Mouse (Mus musculus): ENCODE measurements around the gene Olfr543. TPM values are rescaled to one million over a fixed set of nuclear protein-coding genes. Genes with fewer than 3 reads are reported as not detected.
A peak's percentile ranks its signal among the peaks of the same experiment; 100 is the strongest.

Gene Olfr543
- total RNA-seq, 1 experiment: 0.22 TPM

DNA sequence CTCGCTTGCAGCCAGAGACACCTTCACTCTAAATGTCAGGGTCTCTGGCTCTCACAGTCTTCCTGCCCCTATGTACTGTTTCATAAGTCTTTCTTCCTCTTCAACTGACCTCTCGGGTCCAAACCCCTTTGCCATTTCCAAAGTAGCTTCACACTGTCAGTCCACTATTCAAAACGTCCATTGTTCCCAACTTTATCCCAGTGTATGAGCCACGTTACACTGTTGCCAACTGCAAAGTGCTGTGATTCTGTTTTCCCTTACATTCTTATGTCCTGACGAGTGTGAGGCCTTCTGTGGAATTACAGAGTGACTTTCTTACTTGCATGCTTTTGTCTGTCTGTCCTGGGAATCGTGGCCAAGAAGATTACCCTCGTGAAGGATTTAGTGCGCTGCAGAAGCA is 13.9 kb downstream of the Olfr543 start:
- no peaks in the 10 kb centered on the region for H3K9me3 ChIP-seq (ENCODE audit: control insufficient read depth, insufficient read depth, low read depth, low read length)
- H3K9ac ChIP-seq (ENCODE audit: insufficient read depth, low read depth, low read length, poor library complexity, severe bottlenecking): no peak overlapping the region
- no peak overlapping the region for H3K27ac ChIP-seq (ENCODE audit: insufficient read depth, low read depth, low read length, poor library complexity, severe bottlenecking)
- no peak overlapping the region for H3K4me3 ChIP-seq (ENCODE audit: insufficient read depth in 1 of 2, low read depth in 1 of 2, low read length in 2 of 2, poor library complexity in 1 of 2, severe bottlenecking in 1 of 2)
- H3K36me3 ChIP-seq (ENCODE audit: control insufficient read depth, insufficient read depth, low read length, poor library complexity, severe bottlenecking): peaks cover 24% of the 10 kb centered on the region
- in situ Hi-C loops (cut with MboI; ENCODE audit: low sequenced_read_pairs in 2 of 2, unreplicated experiment in 2 of 2): loop anchor here in 1 of 2 experiments (25.0 kb wide), 1 partner anchor 330 kb away; no protein-coding TSS in a partner anchor
- peaks cover 2% of the 10 kb centered on the region in 2 experiments; a peak in 3 of 4 replicates for H3K4me1 ChIP-seq (ENCODE audit: control insufficient read depth in 2 of 2, insufficient read depth in 2 of 2, low read length in 2 of 2, poor library complexity in 1 of 2)
- no peak for TF ChIP-seq MAFK (IDR thresholded peaks at IDR 0.05; ENCODE audit: insufficient read depth, low read depth, low read length)
- TF ChIP-seq ZNF384 (IDR thresholded peaks at IDR 0.05; ENCODE audit: low read depth, low read length): no peak
- no peak for TF ChIP-seq CHD2 (IDR thresholded peaks at IDR 0.05; ENCODE audit: low read depth, low read length)
- TF ChIP-seq HCFC1 (IDR thresholded peaks at IDR 0.05; ENCODE audit: borderline replicate concordance, insufficient read depth, low read length): no peak
- TF ChIP-seq ZC3H11A (IDR thresholded peaks at IDR 0.05; ENCODE audit: borderline replicate concordance, low read depth, low read length): no peak
- no peak for DNase-seq (ENCODE audit: low read depth, low spot score)

DNA sequence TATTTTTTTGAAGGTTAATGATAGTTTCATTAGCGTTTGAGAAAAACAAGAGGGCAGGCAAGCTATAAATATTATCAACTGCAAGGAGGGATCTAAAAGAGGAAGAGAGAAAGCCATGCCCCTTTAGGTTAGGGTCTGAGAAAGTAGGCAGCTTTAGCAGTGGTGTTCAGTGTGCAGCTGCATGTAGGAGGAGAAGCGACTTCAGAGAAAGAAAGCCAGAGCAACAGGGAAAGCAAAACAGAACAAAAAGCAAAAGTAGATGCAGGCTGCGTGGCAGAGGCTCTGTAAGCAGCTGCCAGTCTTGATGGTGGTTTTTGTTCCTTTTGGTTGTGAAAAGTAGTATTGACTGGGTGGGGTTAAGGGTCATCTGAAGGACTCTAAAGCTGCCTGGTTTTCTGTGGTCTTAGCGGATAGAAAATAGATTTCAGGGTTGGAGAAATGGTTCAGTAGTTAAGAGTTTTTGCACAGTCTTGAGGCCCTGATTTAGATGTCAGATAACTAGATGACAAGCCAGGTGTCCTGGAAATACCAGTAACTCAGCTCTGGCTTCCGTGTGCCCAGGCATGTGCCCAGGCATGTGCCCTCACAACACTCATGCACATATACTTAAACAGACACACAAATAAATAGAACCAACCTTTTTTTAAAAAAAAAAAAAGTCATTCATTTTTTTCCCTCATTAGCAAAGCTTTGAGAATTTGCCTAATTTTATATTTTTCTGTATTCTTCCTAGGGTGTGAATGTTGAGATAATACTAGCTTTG is 22.7 kb downstream of the Olfr543 start:
- no peak for DNase-seq (ENCODE audit: low read depth, low spot score)
- peaks cover 0 to 3% of the 10 kb centered on the region in 2 experiments; a peak in 2 of 4 replicates for H3K4me1 ChIP-seq (ENCODE audit: control insufficient read depth in 2 of 2, insufficient read depth in 2 of 2, low read length in 2 of 2, poor library complexity in 1 of 2)
- peaks cover 33% of the 10 kb centered on the region for H3K36me3 ChIP-seq (ENCODE audit: control insufficient read depth, insufficient read depth, low read length, poor library complexity, severe bottlenecking)
- TF ChIP-seq ZC3H11A (IDR thresholded peaks at IDR 0.05; ENCODE audit: borderline replicate concordance, low read depth, low read length): no peak
- TF ChIP-seq ZNF384 (IDR thresholded peaks at IDR 0.05; ENCODE audit: low read depth, low read length): no peak
- TF ChIP-seq MAFK (IDR thresholded peaks at IDR 0.05; ENCODE audit: insufficient read depth, low read depth, low read length): no peak
- TF ChIP-seq CHD2 (IDR thresholded peaks at IDR 0.05; ENCODE audit: low read depth, low read length): no peak
- TF ChIP-seq HCFC1 (IDR thresholded peaks at IDR 0.05; ENCODE audit: borderline replicate concordance, insufficient read depth, low read length): no peak
- no peaks in the 10 kb centered on the region for H3K9me3 ChIP-seq (ENCODE audit: control insufficient read depth, insufficient read depth, low read depth, low read length)
- peak overlapping the region; percentile 55; the same call in 1 of the 2 replicates for H3K27ac ChIP-seq (ENCODE audit: insufficient read depth, low read depth, low read length, poor library complexity, severe bottlenecking)
- H3K9ac ChIP-seq (ENCODE audit: insufficient read depth, low read depth, low read length, poor library complexity, severe bottlenecking): no peak overlapping the region
- H3K4me3 ChIP-seq (ENCODE audit: insufficient read depth in 1 of 2, low read depth in 1 of 2, low read length in 2 of 2, poor library complexity in 1 of 2, severe bottlenecking in 1 of 2): no peak overlapping the region
- in situ Hi-C loops (cut with MboI; ENCODE audit: low sequenced_read_pairs in 2 of 2, unreplicated experiment in 2 of 2): loop anchor here (10.0 to 25.0 kb wide), 2 partner anchors 321 to 334 kb away; no protein-coding TSS in a partner anchor

GRCm38 (mm10) chr7:102446438-102446837 is 35.0 kb downstream of the Olfr543 start:
- Histone ChIP-seq H3K4me1 (ENCODE audit: control insufficient read depth in 2 of 2, insufficient read depth in 2 of 2, low read length in 2 of 2, poor library complexity in 1 of 2) (peaks cover 0 to 2% of the 10 kb centered on the region in 2 experiments; a peak in 1 of 4 replicates), H3K27ac (ENCODE audit: insufficient read depth, low read depth, low read length, poor library complexity, severe bottlenecking) (no peak overlapping the region), H3K4me3 (ENCODE audit: insufficient read depth in 1 of 2, low read depth in 1 of 2, low read length in 2 of 2, poor library complexity in 1 of 2, severe bottlenecking in 1 of 2) (no peak overlapping the region), H3K36me3 (ENCODE audit: control insufficient read depth, insufficient read depth, low read length, poor library complexity, severe bottlenecking) (peaks cover 24% of the 10 kb centered on the region), H3K9me3 (ENCODE audit: control insufficient read depth, insufficient read depth, low read depth, low read length) (no peaks in the 10 kb centered on the region), H3K9ac (ENCODE audit: insufficient read depth, low read depth, low read length, poor library complexity, severe bottlenecking) (no peak overlapping the region)
- DNase-seq (ENCODE audit: low read depth, low spot score): no peak
- TF ChIP-seq CHD2 (IDR thresholded peaks at IDR 0.05; ENCODE audit: low read depth, low read length) (no peak), MAFK (IDR thresholded peaks at IDR 0.05; ENCODE audit: insufficient read depth, low read depth, low read length) (no peak), ZC3H11A (IDR thresholded peaks at IDR 0.05; ENCODE audit: borderline replicate concordance, low read depth, low read length) (no peak), HCFC1 (IDR thresholded peaks at IDR 0.05; ENCODE audit: borderline replicate concordance, insufficient read depth, low read length) (no peak), ZNF384 (IDR thresholded peaks at IDR 0.05; ENCODE audit: low read depth, low read length) (no peak)
- in situ Hi-C loops (cut with MboI; ENCODE audit: low sequenced_read_pairs in 2 of 2, unreplicated experiment in 2 of 2): no loop called here

DNA sequence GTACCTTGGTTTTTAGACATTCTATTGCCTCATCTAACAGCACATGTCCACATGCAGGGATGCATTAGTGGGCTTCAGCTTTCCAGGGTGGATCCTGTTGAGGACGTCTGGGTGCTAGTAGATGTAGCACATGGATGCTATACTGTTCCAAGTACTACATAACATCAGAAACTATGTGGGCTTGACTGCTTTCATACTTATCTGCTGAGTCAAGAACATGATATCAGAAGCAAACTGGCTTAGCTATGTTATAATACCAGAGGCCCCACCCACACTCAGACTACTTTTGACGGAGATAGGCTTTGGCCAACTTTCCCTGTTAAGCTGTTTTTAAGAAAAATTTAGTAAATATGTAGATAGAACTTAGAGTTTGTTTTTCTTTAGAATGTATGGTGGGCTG is 37.2 kb downstream of the Olfr543 start:
- Histone ChIP-seq H3K9ac (ENCODE audit: insufficient read depth, low read depth, low read length, poor library complexity, severe bottlenecking) (no peak overlapping the region), H3K4me3 (ENCODE audit: insufficient read depth in 1 of 2, low read depth in 1 of 2, low read length in 2 of 2, poor library complexity in 1 of 2, severe bottlenecking in 1 of 2) (no peak overlapping the region), H3K27ac (ENCODE audit: insufficient read depth, low read depth, low read length, poor library complexity, severe bottlenecking) (no peak overlapping the region), H3K36me3 (ENCODE audit: control insufficient read depth, insufficient read depth, low read length, poor library complexity, severe bottlenecking) (peaks cover 19% of the 10 kb centered on the region), H3K4me1 (ENCODE audit: control insufficient read depth in 2 of 2, insufficient read depth in 2 of 2, low read length in 2 of 2, poor library complexity in 1 of 2) (peaks cover 2% of the 10 kb centered on the region in 2 experiments; a peak in 1 of 4 replicates), H3K9me3 (ENCODE audit: control insufficient read depth, insufficient read depth, low read depth, low read length) (no peaks in the 10 kb centered on the region)
- no peak for DNase-seq (ENCODE audit: low read depth, low spot score)
- no peak for TF ChIP-seq ZC3H11A (IDR thresholded peaks at IDR 0.05; ENCODE audit: borderline replicate concordance, low read depth, low read length)
- no peak for TF ChIP-seq CHD2 (IDR thresholded peaks at IDR 0.05; ENCODE audit: low read depth, low read length)
- TF ChIP-seq HCFC1 (IDR thresholded peaks at IDR 0.05; ENCODE audit: borderline replicate concordance, insufficient read depth, low read length): no peak
- TF ChIP-seq MAFK (IDR thresholded peaks at IDR 0.05; ENCODE audit: insufficient read depth, low read depth, low read length): no peak
- TF ChIP-seq ZNF384 (IDR thresholded peaks at IDR 0.05; ENCODE audit: low read depth, low read length): no peak
- in situ Hi-C loops (cut with MboI; ENCODE audit: low sequenced_read_pairs in 2 of 2, unreplicated experiment in 2 of 2): no loop called here
